Comparison of ENCODE assay signal across 18 mouse cellular contexts in genomic region chr11:16503150-16503549, GRCm38 (mm10). TPM values are rescaled to one million over a fixed set of nuclear protein-coding genes. Genes with fewer than 3 reads are reported as not detected.
DNase-seq lines count a peak whose midpoint lies in the region; ATAC-seq and TF ChIP-seq lines count a peak whose summit lies in the region.
"Had no signal": no experiment of that assay in that cellular context is flagged by ENCODE, and none has a peak within 500 bp of the region (broad histone marks: within the 10 kb centered on the region; RNA-seq: fewer than 3 reads in every experiment).

No protein-coding gene starts in this region.

- H3K9ac ChIP-seq in heart, embryonic 13.5 days = no peak overlapping the region
- H3K9ac ChIP-seq in liver, embryonic 12.5 days = peak overlapping the region; percentile 68
- no peak overlapping the region for H3K9ac ChIP-seq in lung, postnatal 0 days (replicated peaks; ENCODE audit: low read depth)
- H3K9ac ChIP-seq: heart, embryonic 15.5 days; limb, embryonic 15.5 days; neural tube, embryonic 13.5 days had no signal

- no peak for ATAC-seq in heart, embryonic 13.5 days (ENCODE audit: extremely low read depth, insufficient number of reproducible peaks, low FRiP score, low TSS enrichment)
- peak; percentile 82 for ATAC-seq in liver, embryonic 12.5 days
- ATAC-seq in lung, postnatal 0 days = no peak

- no peaks in the 10 kb centered on the region for H3K27me3 ChIP-seq in heart, embryonic 13.5 days (replicated peaks)
- H3K27me3 ChIP-seq in liver, embryonic 12.5 days (replicated peaks) = no peaks in the 10 kb centered on the region
- no peaks in the 10 kb centered on the region for H3K27me3 ChIP-seq in lung, postnatal 0 days (replicated peaks; ENCODE audit: insufficient read depth, low read length)
- H3K27me3 ChIP-seq: heart, embryonic 15.5 days; limb, embryonic 15.5 days; neural tube, embryonic 13.5 days had no signal

- no peaks in the 10 kb centered on the region for H3K9me3 ChIP-seq in heart, embryonic 13.5 days
- H3K9me3 ChIP-seq in liver, embryonic 12.5 days (replicated peaks) = no peaks in the 10 kb centered on the region
- H3K9me3 ChIP-seq in lung, postnatal 0 days (ENCODE audit: low read length) = no peaks in the 10 kb centered on the region
- H3K9me3 ChIP-seq: heart, embryonic 15.5 days; hindbrain, embryonic 10.5 days; limb, embryonic 15.5 days; midbrain, embryonic 10.5 days; neural tube, embryonic 13.5 days had no signal

- no peak for TF ChIP-seq CTCF in lung, postnatal 0 days (IDR thresholded peaks at IDR 0.05)

- H3K4me1 ChIP-seq in heart, embryonic 13.5 days = peaks cover 9% of the 10 kb centered on the region
- H3K4me1 ChIP-seq in liver, embryonic 12.5 days = peaks cover 44% of the 10 kb centered on the region
- peaks cover 6% of the 10 kb centered on the region; the same call in 1 of the 2 replicates for H3K4me1 ChIP-seq in lung, postnatal 0 days (ENCODE audit: insufficient read depth, low read depth, low read length)

- H3K4me2 ChIP-seq in heart, embryonic 13.5 days = peak overlapping the region; percentile 41
- H3K4me2 ChIP-seq in liver, embryonic 12.5 days = peak overlapping the region; percentile 70
- H3K4me2 ChIP-seq in lung, postnatal 0 days (replicated peaks; ENCODE audit: low read depth, low read length) = no peak overlapping the region
- H3K4me2 ChIP-seq: heart, embryonic 15.5 days; limb, embryonic 15.5 days; neural tube, embryonic 13.5 days had no signal

- peak overlapping the region; percentile 40 for H3K27ac ChIP-seq in heart, embryonic 13.5 days (replicated peaks)
- H3K27ac ChIP-seq in liver, embryonic 12.5 days = peak overlapping the region; percentile 98
- H3K27ac ChIP-seq in lung, postnatal 0 days (ENCODE audit: low read length) = no peak overlapping the region
- H3K27ac ChIP-seq: heart, embryonic 15.5 days; hindbrain, embryonic 10.5 days; limb, embryonic 15.5 days; midbrain, embryonic 10.5 days; neural tube, embryonic 13.5 days had no signal

- H3K4me3 ChIP-seq in heart, embryonic 13.5 days = 0 out of 2 replicates have a peak overlapping the region, but pooled peaks have one; percentile 9
- peak overlapping the region; percentile 47 for H3K4me3 ChIP-seq in liver, embryonic 12.5 days
- no peak overlapping the region for H3K4me3 ChIP-seq in lung, postnatal 0 days (ENCODE audit: low read depth, low read length)
- H3K4me3 ChIP-seq: heart, embryonic 15.5 days; hindbrain, embryonic 10.5 days; limb, embryonic 15.5 days; midbrain, embryonic 10.5 days; neural tube, embryonic 13.5 days had no signal

- intact Hi-C loops in heart, postnatal 36 days (cut with DNase I) = loop anchor here (10.0 kb wide), 1 partner anchor 712 kb away; the partner anchor contains the start of gene Pno1

- TF ChIP-seq EP300 in lung, postnatal 0 days (IDR thresholded peaks at IDR 0.05) = no peak

- peaks cover 63% of the 10 kb centered on the region for H3K36me3 ChIP-seq in heart, embryonic 13.5 days
- peaks cover 66% of the 10 kb centered on the region for H3K36me3 ChIP-seq in liver, embryonic 12.5 days
- peaks cover 16% of the 10 kb centered on the region; the same call in 1 of the 2 replicates for H3K36me3 ChIP-seq in lung, postnatal 0 days (ENCODE audit: insufficient read depth, low read length)

- DNase-seq in heart, postnatal 36 days = no peak
- DNase-seq in c-Kit-positive CD71-positive TER-119-negative erythroid progenitor cells, embryonic 14.5 days (ENCODE audit: low read depth) = peak; percentile 78
- DNase-seq in lung, postnatal 0 days (ENCODE audit: low spot score) = no peak
- no peak for DNase-seq in left cerebral cortex, adult 18-20 months (ENCODE audit: low spot score in 2 of 2)
- no peak for DNase-seq in left cerebral cortex, adult 9 months (ENCODE audit: low spot score in 2 of 2)
- DNase-seq: cerebellum, adult 11 months; cerebellum, postnatal 36 days; gastrocnemius, postnatal 10 days; kidney, adult 18-20 months; kidney, postnatal 10 days; thymus, postnatal 36 days had no signal

- 65% methylated on average over 5 of the region's 5 CpGs for WGBS in heart, embryonic 13.5 days
- WGBS in liver, embryonic 12.5 days (ENCODE audit: insufficient replicate concordance) = 18% methylated on average over 5 of the region's 5 CpGs
- WGBS in lung, postnatal 0 days = 89% methylated on average over 5 of the region's 5 CpGs

RNA-seq across cellular contexts. Expression of gene Sec61g, which starts 5.1 kb away (rescaled TPM):
- polyA plus RNA-seq in heart, embryonic 13.5 days (2015; fragmentation: Nextera tagmentation; extraction: Ambion mirVana) = 30.5 and 31.4 TPM in 2 replicates
- total RNA-seq in heart, postnatal 36 days (2021) = 1 to 10 TPM; 2.2 to 3.7 TPM
- polyA plus RNA-seq in liver, embryonic 12.5 days (2016; fragmentation: Nextera tagmentation; extraction: Ambion mirVana) = 37.7 and 38.8 TPM in 2 replicates
- polyA plus RNA-seq in lung, postnatal 0 days (2015; fragmentation: Nextera tagmentation; extraction: Ambion mirVana) = 24.4 and 29.8 TPM in 2 replicates
- total RNA-seq in left cerebral cortex, adult 18-20 months (2021) = 10 to 100 TPM; 11.0 to 12.3 TPM
